ENCODE assay signal across 8 mouse cellular contexts in the genomic region with DNA sequence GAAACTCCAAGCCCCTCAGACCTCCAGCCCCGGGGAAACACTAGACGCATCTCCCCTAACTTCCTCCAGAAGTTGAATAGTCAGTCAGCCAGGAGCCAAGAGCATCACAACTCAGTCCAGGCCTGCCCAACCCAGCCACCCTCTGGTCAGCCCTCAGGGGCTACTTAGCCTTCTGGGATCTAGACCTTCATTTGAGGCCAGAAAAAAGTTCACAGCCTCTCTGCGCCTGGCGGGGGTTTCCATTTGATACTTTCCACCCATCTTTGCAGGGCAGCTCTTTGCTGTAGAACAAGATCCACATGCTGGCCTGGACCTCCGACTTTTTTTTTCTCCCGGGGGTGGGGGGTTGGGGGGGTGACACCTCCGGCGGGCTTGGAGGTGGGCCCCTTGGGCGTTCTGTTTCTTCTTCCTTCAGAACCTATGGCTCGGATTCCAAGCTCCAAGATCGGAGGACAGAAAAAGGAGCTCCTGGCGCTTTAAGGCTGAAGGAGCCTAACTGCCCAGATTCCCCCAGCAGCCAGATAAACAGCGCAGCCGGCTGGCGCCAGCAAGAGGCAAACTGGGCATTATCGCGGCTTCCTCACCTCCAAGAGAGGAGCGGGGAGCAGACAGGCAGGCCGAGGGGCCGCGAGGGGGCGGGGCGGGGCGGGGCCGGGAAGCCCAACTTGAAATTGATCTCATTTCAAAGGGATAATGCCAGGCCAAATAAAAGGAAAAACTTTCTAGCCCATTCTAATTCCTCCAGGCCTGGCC. TPM values are rescaled to one million over a fixed set of nuclear protein-coding genes. Genes with fewer than 3 reads are reported as not detected.
A peak's percentile ranks its signal among the peaks of the same experiment; 100 is the strongest.
DNase-seq lines count a peak whose midpoint lies in the region; ATAC-seq and TF ChIP-seq lines count a peak whose summit lies in the region.

No protein-coding gene starts in this region.

- peak; percentile 75 for DNase-seq in ovary, adult 18-20 months (ENCODE audit: low spot score)
- no peak for DNase-seq in ovary, postnatal 10 days (ENCODE audit: low spot score)
- DNase-seq in heart, postnatal 0 days (ENCODE audit: low spot score) = peak; percentile 78
- DNase-seq in kidney, postnatal 36 days = peak; percentile 69 to 70
- peak; percentile 55 for DNase-seq in testis, postnatal 14 days (ENCODE audit: low spot score)
- DNase-seq in left cerebral cortex, adult 8-10 months (ENCODE audit: low spot score in 2 of 2) = no peak

- peaks cover 23% of the 10 kb centered on the region for H3K36me3 ChIP-seq in embryonic facial prominence, embryonic 15.5 days
- H3K36me3 ChIP-seq in heart, postnatal 0 days (replicated peaks; ENCODE audit: control insufficient read depth, insufficient read depth, low read length) = peaks cover 25% of the 10 kb centered on the region

- H3K9ac ChIP-seq in embryonic facial prominence, embryonic 15.5 days = 0 out of 2 replicates have a peak overlapping the region, but pooled peaks have one; percentile 12
- H3K9ac ChIP-seq in heart, postnatal 0 days (replicated peaks; ENCODE audit: low read depth, low read length) = peak overlapping the region; percentile 88; the same call in 1 of the 2 replicates

- no peaks in the 10 kb centered on the region; the same call in 1 of the 2 replicates for H3K9me3 ChIP-seq in embryonic facial prominence, embryonic 15.5 days (replicated peaks)
- H3K9me3 ChIP-seq in heart, postnatal 0 days (replicated peaks; ENCODE audit: control insufficient read depth, low read length) = 0 out of 2 replicates have a peak, but pooled peaks cover under 1% of the 10 kb centered on the region

- TF ChIP-seq CTCF in heart, postnatal 0 days (IDR thresholded peaks at IDR 0.05; ENCODE audit: low read depth) = no peak

- peak overlapping the region; percentile 97 for H3K27ac ChIP-seq in embryonic facial prominence, embryonic 15.5 days (replicated peaks)
- H3K27ac ChIP-seq in heart, postnatal 0 days (ENCODE audit: low read depth) = peak overlapping the region; percentile 91

- peaks cover 53% of the 10 kb centered on the region for H3K4me1 ChIP-seq in embryonic facial prominence, embryonic 15.5 days
- H3K4me1 ChIP-seq in heart, postnatal 0 days (ENCODE audit: control insufficient read depth, insufficient read depth) = peaks cover 19% of the 10 kb centered on the region; the same call in 1 of the 2 replicates

- no peak for TF ChIP-seq EP300 in heart, postnatal 0 days (IDR thresholded peaks at IDR 0.05; ENCODE audit: low read depth)

- H3K4me3 ChIP-seq in embryonic facial prominence, embryonic 15.5 days (replicated peaks) = peak overlapping the region; percentile 74
- peak overlapping the region; percentile 72 for H3K4me3 ChIP-seq in heart, postnatal 0 days (ENCODE audit: low read depth, low read length)

- no peak for ATAC-seq in embryonic facial prominence, embryonic 15.5 days (ENCODE audit: insufficient number of reproducible peaks, low FRiP score, low TSS enrichment, low read depth)
- ATAC-seq in heart, postnatal 0 days (ENCODE audit: insufficient read depth, low read depth) = peak; percentile 22; the same call in 1 of the 2 replicates
- peak; percentile 61 for ATAC-seq in megakaryocyte-erythroid progenitor cell, adult 5-6 weeks (replicated peaks; ENCODE audit: low FRiP score, low TSS enrichment, poor library complexity, severe bottlenecking)

- 3% methylated on average over 25 of the region's 25 CpGs for WGBS in embryonic facial prominence, embryonic 15.5 days
- 3% methylated on average over 25 of the region's 25 CpGs for WGBS in heart, postnatal 0 days

- no peaks in the 10 kb centered on the region for H3K27me3 ChIP-seq in embryonic facial prominence, embryonic 15.5 days
- H3K27me3 ChIP-seq in heart, postnatal 0 days (ENCODE audit: control insufficient read depth, insufficient read depth, low read length) = no peaks in the 10 kb centered on the region

- H3K4me2 ChIP-seq in embryonic facial prominence, embryonic 15.5 days (replicated peaks) = peak overlapping the region; percentile 88
- peak overlapping the region; percentile 87 for H3K4me2 ChIP-seq in heart, postnatal 0 days (ENCODE audit: low read depth, low read length)

RNA-seq across cellular contexts. Expression of a gene that starts 5.0 kb away (rescaled TPM):
- polyA plus RNA-seq in embryonic facial prominence, embryonic 15.5 days (2015; fragmentation: Nextera tagmentation; extraction: Ambion mirVana) = 12.8 and 15.5 TPM in 2 replicates
- total RNA-seq in heart, postnatal 0 days (2014; rRNA removed; ENCODE audit: low replicate concordance) = 68.4 and 93.1 TPM in 2 replicates
- polyA plus RNA-seq in heart, postnatal 0 days (2015; fragmentation: Nextera tagmentation; extraction: Ambion mirVana) = 5.6 and 6.7 TPM in 2 replicates
- not detected in 2 replicates for total RNA-seq in megakaryocyte-erythroid progenitor cell, adult 5-6 weeks (2014; fragmentation: Nextera tagmentation)
- 0.88 and 1.1 TPM in 2 replicates for total RNA-seq in megakaryocyte-erythroid progenitor cell, adult 5-6 weeks (2017)
- 1 to 10 TPM; 1.9 to 2.8 (median 2.1) TPM for total RNA-seq in left cerebral cortex, adult 8-10 months (2022)

Comparison
In these comparisons a context has a peak if more than half of its experiments do, and no peak if none do; other contexts are left out.
1. DNase-seq: peak in ovary, adult 18-20 months (single experiment), heart, postnatal 0 days (single experiment), kidney, postnatal 36 days (2 of 2) and testis, postnatal 14 days (single experiment); none in ovary, postnatal 10 days (single experiment) and left cerebral cortex, adult 8-10 months (0 of 2).
2. RNA of a gene that starts 5.0 kb away (total RNA-seq): 68.4 to 93.1 TPM in heart, postnatal 0 days; 1.9 to 2.8 TPM in left cerebral cortex, adult 8-10 months and 0.88 to 1.1 TPM in megakaryocyte-erythroid progenitor cell, adult 5-6 weeks; every median in the first group is over 10 times any median in the second.